Mouse (Mus musculus) neural tube, embryonic 13.5 days (tissue): ENCODE results near the gene Gm47959. TPM values are rescaled to one million over a fixed set of nuclear protein-coding genes. Genes with fewer than 3 reads are reported as not detected.
"Not testable (repeated sequence)": the region's sequence is repeated elsewhere in the genome, so short reads cannot be mapped to it uniquely, and the experiment has no call there.

Experiments used
- ATAC-seq: fragments of 200-750 bp; cut with Nextera tagmentation; 2 replicates; pipeline ENCODE4 v1.8.0; 2017; ENCODE audit warnings: low read depth, mild to moderate bottlenecking, moderate TSS enrichment, moderate library complexity
- H3K27ac ChIP-seq: fragments of 300-500 bp; sonication (generic); replicated peaks from 2 replicates; pipeline ENCODE4 v1.5.1; 2015; ENCODE audit warnings: moderate library complexity, mild to moderate bottlenecking, inconsistent platforms
- H3K27me3 ChIP-seq: fragments of 300-500 bp; sonication (generic); 2 replicates; pipeline ENCODE4 v1.6.1; 2015; ENCODE audit warnings: mild to moderate bottlenecking, inconsistent platforms
- H3K36me3 ChIP-seq: fragments of 300-500 bp; sonication (generic); 2 replicates; pipeline ENCODE4 v1.6.1; 2015; ENCODE audit warnings: mild to moderate bottlenecking, inconsistent platforms
- H3K4me1 ChIP-seq: fragments of 300-500 bp; sonication (generic); replicated peaks from 2 replicates; pipeline ENCODE4 v1.6.1; 2015; ENCODE audit warnings: inconsistent platforms
- H3K4me2 ChIP-seq: fragments of 300-500 bp; sonication (generic); 2 replicates; pipeline ENCODE4 v1.6.1; 2015; ENCODE audit warnings: inconsistent platforms, mild to moderate bottlenecking, moderate library complexity
- H3K4me3 ChIP-seq: fragments of 300-500 bp; sonication (generic); 2 replicates; pipeline ENCODE4 v1.5.1; 2015; ENCODE audit warnings: mild to moderate bottlenecking, inconsistent platforms
- H3K9ac ChIP-seq: fragments of 300-500 bp; sonication (generic); 2 replicates; pipeline ENCODE4 v1.6.1; 2015; ENCODE audit warnings: moderate library complexity, mild to moderate bottlenecking, inconsistent platforms
- H3K9me3 ChIP-seq: fragments of 300-500 bp; sonication (generic); 2 replicates; pipeline ENCODE4 v1.6.1; 2016; ENCODE audit warnings: inconsistent platforms
- WGBS: fragments of 180-500 bp; shearing (Covaris S2); methylation state at CpG from one replicate; pipeline ENCODE4 v1.1.7; 2015; 5-methylcytosine and 5-hydroxymethylcytosine counted together
- polyA plus RNA-seq: library from polyadenylated mRNA; unstranded; fragments of >200 nt; fragmentation: Nextera tagmentation; extraction: Ambion mirVana; gene quantifications from 2 replicates; pipeline ENCODE4 v1.2.1, GENCODE M21; 2015

The Gm47959 gene
- not detected in 2 replicates for polyA plus RNA-seq

DNA sequence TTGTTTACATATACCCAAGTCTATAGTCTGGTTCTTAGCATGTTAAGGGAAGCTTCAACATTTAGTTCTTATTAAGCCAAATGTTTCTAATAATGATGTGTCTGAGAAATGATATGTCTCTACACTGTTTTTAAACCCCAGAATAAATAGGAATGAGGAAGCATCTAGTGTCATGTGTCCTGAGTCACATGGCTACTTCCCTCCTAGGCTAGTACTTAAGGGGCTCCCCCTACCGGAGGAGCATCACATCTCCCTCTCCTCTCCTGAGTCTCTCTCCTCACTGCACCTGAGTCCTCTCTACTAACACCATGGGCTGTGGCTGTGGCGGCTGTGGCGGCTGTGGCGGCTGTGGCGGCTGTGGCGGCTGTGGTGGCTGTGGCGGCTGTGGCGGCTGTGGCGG, at the start of gene Gm47959:
Gene Gm47959 (plus strand): TSS at position 243 of the 400 bp plus-strand sequence.
- not testable (repeated sequence) for H3K9ac ChIP-seq, ATAC-seq, H3K27me3 ChIP-seq, H3K9me3 ChIP-seq, H3K4me3 ChIP-seq, H3K4me1 ChIP-seq, H3K36me3 ChIP-seq, H3K27ac ChIP-seq, H3K4me2 ChIP-seq
- 98% methylated on average over 9 of the region's 9 CpGs for WGBS

DNA sequence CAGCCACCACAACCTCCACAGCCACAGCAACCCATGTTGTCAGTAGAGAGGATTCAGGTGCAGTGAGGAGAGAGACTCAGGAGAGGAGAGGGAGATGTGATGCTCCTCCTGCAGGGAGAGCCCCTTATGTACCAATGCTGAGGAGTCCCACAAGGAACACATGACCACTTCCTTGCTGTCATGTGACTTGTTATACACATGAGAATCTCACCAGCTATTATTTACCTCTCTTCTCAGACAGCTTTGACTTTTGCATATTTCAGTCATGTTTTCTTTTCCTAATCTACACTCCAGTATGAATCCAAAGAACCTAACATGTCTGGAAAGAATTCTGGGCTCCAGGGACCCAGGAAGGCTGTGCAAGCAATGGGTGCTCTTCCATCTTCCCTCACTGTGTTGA, 44.4 kb upstream of the Gm47959 start, which contains the start of gene Gm7544:
Gene Gm7544 (minus strand): TSS at position 101 of the 400 bp plus-strand sequence.
- not testable (repeated sequence) for H3K4me2 ChIP-seq, H3K27ac ChIP-seq, H3K36me3 ChIP-seq, H3K9ac ChIP-seq, H3K9me3 ChIP-seq, H3K4me1 ChIP-seq, H3K27me3 ChIP-seq, ATAC-seq, H3K4me3 ChIP-seq

DNA sequence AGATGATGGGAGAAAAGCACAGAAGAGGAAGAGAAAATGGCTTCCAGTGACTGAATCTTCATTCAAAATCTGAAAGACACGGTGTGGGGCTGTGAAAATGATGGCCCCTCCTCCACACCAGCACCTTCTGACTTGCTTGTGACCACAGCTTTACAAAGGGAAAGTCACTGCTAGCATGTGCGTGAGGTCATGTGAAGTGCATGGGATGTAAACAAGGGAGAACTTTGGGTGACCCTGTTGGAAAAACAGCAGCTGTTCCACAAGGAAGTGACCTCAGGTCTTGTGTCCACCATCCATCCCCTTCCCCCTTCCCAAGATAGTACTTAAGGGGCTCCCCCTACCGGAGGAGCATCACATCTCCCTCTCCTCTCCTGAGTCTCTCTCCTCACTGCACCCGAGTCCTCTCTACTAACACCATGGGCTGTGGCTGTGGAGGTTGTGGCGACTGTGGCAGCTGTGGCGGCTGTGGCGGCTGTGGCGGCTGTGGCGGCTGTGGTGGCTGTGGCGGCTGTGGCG, 40.4 kb upstream of the Gm47959 start, which contains the start of gene Gm47955:
Gene Gm47955 (plus strand): TSS at position 417 of the 516 bp plus-strand sequence.
- WGBS, result 93% methylated on average over 11 of the region's 11 CpGs
- Histone ChIP-seq H3K4me1 (no peaks in the 10 kb centered on the region), H3K9ac (no peak within 1 kb of the TSS), H3K9me3 (no peaks in the 10 kb centered on the region), H3K36me3 (no peaks in the 10 kb centered on the region), H3K27ac (no peak within 1 kb of the TSS), H3K4me3 (no peak within 1 kb of the TSS), H3K4me2 (no peak within 1 kb of the TSS), H3K27me3 (no peaks in the 10 kb centered on the region)
- ATAC-seq, result no peak

DNA sequence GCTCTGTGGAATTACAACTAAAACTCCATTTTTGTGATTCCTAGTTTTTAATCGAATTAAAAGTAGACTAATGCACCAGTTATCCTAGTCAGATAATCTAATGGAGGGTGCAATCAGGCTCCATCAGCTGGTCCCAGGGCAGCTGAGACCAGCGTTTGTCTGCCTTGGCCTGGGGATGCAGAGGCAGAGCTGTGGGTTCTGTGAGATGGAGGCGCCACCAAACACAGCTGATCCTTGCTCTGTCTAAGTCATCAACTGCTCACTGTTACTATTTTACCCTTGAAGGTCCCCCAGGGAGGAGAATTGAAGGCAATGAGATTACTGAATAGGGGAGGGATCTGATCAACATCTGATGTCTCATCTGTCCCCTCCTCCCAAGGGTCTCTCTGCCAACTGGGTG, 33.9 kb upstream of the Gm47959 start:
- peak; percentile 56; the same call in 1 of the 2 replicates for ATAC-seq
- no peaks in the 10 kb centered on the region for H3K9me3 ChIP-seq
- H3K27me3 ChIP-seq, result no peaks in the 10 kb centered on the region
- no peak overlapping the region for H3K4me2 ChIP-seq
- no peak overlapping the region for H3K27ac ChIP-seq
- H3K4me1 ChIP-seq, result no peaks in the 10 kb centered on the region
- 47% methylated on average over 3 of the region's 3 CpGs for WGBS
- H3K9ac ChIP-seq, result no peak overlapping the region
- H3K36me3 ChIP-seq, result no peaks in the 10 kb centered on the region
- no peak overlapping the region for H3K4me3 ChIP-seq

DNA sequence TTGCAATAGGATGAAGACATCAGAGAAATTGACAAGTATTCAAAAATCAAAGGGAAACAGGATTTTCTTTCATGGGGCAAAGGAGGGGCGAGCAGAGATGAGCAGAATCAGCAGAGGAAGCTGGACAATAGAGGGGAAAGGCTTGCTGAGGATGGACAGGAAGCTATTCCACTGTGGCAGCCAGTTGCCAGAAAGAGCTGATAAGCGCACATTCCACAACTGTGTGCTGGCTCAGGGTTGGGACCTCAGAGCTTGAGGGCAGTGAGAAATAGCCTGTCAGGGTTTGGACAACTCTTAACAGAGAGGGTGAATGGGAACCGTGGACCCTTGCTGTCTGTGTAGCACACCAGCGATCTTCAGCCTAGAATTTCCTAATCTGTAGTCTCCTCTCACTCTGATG, 28.3 kb upstream of the Gm47959 start:
- no peak overlapping the region for H3K4me2 ChIP-seq
- H3K27me3 ChIP-seq, result no peaks in the 10 kb centered on the region
- H3K4me3 ChIP-seq, result no peak overlapping the region
- 72% methylated on average over 4 of the region's 4 CpGs for WGBS
- ATAC-seq, result no peak
- no peaks in the 10 kb centered on the region for H3K36me3 ChIP-seq
- no peak overlapping the region for H3K27ac ChIP-seq
- no peaks in the 10 kb centered on the region for H3K4me1 ChIP-seq
- no peak overlapping the region for H3K9ac ChIP-seq
- no peaks in the 10 kb centered on the region for H3K9me3 ChIP-seq

DNA sequence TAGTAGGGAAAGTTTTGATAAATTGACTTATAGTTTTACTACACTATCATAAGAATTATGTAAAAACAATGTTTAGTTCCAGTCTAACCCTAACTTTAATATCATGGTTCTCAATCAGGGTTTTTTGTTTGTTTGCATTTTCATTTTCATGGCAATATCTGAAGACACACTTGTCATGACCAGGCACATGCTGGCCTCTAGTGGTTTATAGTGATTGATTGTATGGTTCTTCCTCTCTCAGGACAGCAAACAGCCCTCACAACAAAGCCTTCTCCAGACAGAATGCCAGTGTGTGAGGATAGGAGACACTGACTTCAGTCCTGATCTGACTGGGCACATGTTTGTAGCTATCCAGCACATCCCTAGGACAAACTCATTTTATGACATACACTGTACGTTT, 27.1 kb upstream of the Gm47959 start:
- Histone ChIP-seq H3K4me1 (no peaks in the 10 kb centered on the region), H3K4me3 (no peak overlapping the region), H3K4me2 (no peak overlapping the region), H3K9ac (no peak overlapping the region), H3K27me3 (no peaks in the 10 kb centered on the region), H3K27ac (0 out of 2 replicates have a peak overlapping the region, but pooled peaks have one; percentile 14), H3K9me3 (no peaks in the 10 kb centered on the region), H3K36me3 (no peaks in the 10 kb centered on the region)
- WGBS, result 82% methylated on average over 1 of the region's 1 CpGs
- ATAC-seq, result no peak

DNA sequence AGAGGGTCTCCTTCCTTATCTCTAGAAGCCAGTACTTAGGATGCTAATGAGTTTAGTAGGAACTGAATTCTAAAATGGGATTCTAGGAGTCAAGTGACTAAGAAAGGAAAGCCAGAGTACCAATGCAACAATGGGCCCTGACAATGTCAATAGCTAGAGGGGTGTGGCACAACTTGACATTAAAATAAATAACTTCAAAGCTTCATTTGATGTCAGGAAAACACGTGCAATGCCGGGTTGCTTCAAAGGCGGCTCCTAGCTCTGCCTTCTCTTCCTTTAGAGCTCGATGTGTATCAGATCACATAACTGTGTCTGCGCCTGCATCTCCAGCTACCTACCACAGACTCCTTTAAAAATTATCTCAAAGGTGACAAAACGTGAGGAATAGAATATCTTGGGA, 26.4 kb upstream of the Gm47959 start:
- H3K4me3 ChIP-seq, result no peak overlapping the region
- H3K4me1 ChIP-seq, result no peaks in the 10 kb centered on the region
- H3K36me3 ChIP-seq, result no peaks in the 10 kb centered on the region
- H3K27ac ChIP-seq, result no peak overlapping the region
- no peak for ATAC-seq
- no peaks in the 10 kb centered on the region for H3K9me3 ChIP-seq
- WGBS, result 80% methylated on average over 6 of the region's 6 CpGs
- no peak overlapping the region for H3K4me2 ChIP-seq
- H3K27me3 ChIP-seq, result no peaks in the 10 kb centered on the region
- H3K9ac ChIP-seq, result no peak overlapping the region

DNA sequence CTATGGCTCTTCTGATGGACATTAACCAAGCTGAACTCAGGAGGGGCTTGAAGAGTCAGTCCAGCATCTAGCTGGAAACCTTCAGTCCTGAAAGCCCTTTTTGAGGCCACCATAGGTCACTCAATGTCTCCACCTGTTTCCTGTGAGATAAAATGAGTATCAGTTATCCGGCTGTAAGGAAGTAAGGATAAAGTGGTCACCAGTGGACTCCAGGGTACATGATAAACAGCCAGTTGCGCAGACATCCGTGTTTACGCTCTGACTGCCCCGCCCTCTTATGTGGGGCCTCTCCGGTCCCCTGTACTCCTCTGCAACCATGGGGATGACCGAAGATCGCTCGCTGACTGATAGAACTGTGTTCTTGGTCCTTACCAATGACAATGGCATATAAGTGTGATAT, 26.0 kb upstream of the Gm47959 start:
- 93% methylated on average over 9 of the region's 9 CpGs for WGBS
- Histone ChIP-seq H3K4me1 (no peaks in the 10 kb centered on the region), H3K36me3 (no peaks in the 10 kb centered on the region), H3K4me2 (no peak overlapping the region), H3K4me3 (no peak overlapping the region), H3K9me3 (no peaks in the 10 kb centered on the region), H3K27me3 (no peaks in the 10 kb centered on the region), H3K9ac (no peak overlapping the region), H3K27ac (no peak overlapping the region)
- no peak for ATAC-seq

DNA sequence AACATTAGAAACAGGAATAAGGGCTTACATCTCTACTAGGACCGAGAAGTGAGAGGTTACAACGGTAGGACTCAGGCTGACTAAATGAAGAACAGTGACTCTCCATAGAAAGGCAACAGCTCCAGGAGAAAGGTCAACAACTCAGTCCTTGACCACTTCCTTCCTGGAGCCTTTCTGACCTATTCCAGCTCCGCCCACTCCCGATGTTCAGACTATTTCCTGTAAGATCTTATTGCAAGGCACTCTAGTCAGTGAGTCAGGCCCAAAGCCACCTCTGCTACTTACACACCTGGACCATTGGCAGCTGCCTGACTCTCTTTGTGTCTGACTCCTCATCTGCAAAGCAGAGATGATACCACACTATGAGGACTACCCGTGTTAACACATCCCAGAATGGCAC, 24.6 kb upstream of the Gm47959 start:
- no peak overlapping the region for H3K9ac ChIP-seq
- WGBS, result 87% methylated on average over 5 of the region's 5 CpGs

DNA sequence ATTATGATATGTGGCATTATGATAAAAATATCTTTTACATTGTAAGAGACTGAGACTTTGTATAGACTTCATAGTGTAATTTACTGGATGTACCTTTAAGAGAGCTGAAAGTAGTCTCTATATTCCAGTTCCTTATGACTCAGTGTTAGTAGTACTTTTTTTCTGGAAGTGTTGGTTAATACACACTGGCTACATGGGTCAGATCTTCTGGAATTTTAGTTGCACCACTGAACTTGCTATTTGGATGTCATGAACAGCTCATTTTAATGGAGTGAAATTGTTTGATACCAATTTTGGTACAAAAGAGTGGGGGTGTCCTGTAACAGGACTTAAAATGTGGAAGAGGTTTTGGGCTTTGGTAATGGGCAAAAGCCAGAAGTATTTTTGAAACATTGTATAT, 22.5 kb upstream of the Gm47959 start:
- no peaks in the 10 kb centered on the region for H3K36me3 ChIP-seq
- no peak overlapping the region for H3K4me2 ChIP-seq
- no peaks in the 10 kb centered on the region for H3K27me3 ChIP-seq
- no peak overlapping the region for H3K4me3 ChIP-seq
- no peak overlapping the region for H3K27ac ChIP-seq
- ATAC-seq, result no peak
- no peaks in the 10 kb centered on the region for H3K4me1 ChIP-seq
- H3K9me3 ChIP-seq, result no peaks in the 10 kb centered on the region
- H3K9ac ChIP-seq, result no peak overlapping the region

More for the DNA sequence above, 24.6 kb upstream of the Gm47959 start:
- Histone ChIP-seq H3K9me3 (no peaks in the 10 kb centered on the region), H3K4me1 (no peaks in the 10 kb centered on the region), H3K27ac (no peak overlapping the region), H3K4me2 (no peak overlapping the region), H3K36me3 (no peaks in the 10 kb centered on the region), H3K27me3 (no peaks in the 10 kb centered on the region), H3K4me3 (no peak overlapping the region)
- no peak for ATAC-seq

DNA sequence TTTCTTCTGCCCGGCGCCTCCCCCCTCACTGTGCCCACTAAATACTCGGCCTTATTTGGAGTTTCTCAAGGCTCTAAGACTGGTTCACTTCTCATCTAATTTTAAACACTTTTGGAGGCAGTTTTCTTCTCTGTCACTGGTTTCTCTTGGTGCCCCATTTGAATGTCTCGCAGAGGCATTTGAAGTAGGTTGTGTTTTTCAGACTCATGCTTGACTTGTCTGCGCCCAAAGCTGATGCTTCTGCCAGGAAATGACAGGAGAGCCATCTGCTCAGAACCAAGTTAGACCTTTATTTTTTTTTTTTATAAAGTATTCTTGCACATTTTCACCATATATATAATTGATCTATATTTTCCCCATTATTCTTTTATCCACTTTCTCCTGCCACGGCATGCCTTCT, 13.6 kb upstream of the Gm47959 start:
- Histone ChIP-seq H3K9ac (no peak overlapping the region), H3K36me3 (no peaks in the 10 kb centered on the region), H3K27ac (no peak overlapping the region), H3K27me3 (no peaks in the 10 kb centered on the region), H3K9me3 (peaks cover 8% of the 10 kb centered on the region; the same call in 1 of the 2 replicates), H3K4me2 (no peak overlapping the region), H3K4me3 (no peak overlapping the region), H3K4me1 (no peaks in the 10 kb centered on the region)
- no peak for ATAC-seq
- WGBS, result 97% methylated on average over 6 of the region's 6 CpGs

DNA sequence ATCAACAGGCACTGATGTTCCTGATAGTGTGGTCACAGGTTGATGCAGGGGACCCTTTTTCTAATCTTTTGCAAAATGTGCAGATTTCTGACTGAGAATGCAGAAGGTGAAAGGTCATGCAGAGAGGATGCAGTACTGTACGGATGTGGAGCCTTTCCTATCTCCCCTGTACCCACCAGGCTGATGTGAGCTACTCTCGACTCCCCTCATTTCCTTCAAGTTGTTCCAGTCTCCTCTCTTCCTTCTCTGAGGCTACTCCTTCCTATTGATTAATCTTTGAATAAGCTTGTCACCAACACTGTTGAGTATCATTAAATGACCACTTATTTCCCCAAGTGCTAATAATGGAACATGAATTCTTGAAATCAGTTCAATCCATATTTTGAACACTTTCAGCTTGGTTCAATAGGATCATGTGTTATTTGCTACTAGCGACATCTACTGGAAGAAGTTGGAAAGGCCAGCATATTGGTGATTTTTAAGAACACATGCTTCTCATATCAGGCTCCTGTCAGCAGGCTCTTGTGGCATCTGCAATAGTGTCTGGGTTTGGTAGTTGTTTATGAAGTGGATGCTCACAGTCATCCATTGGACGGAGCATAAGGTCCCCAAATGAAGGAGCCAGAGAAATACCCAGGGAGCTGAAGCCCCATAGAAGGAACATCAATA, 12.7 kb upstream of the Gm47959 start:
- Histone ChIP-seq H3K27ac (no peak overlapping the region), H3K9me3 (peaks cover 8% of the 10 kb centered on the region; the same call in 1 of the 2 replicates), H3K4me1 (no peaks in the 10 kb centered on the region), H3K4me2 (no peak overlapping the region), H3K9ac (no peak overlapping the region), H3K4me3 (no peak overlapping the region), H3K36me3 (no peaks in the 10 kb centered on the region), H3K27me3 (no peaks in the 10 kb centered on the region)
- WGBS, result 34% methylated on average over 4 of the region's 4 CpGs
- 0 out of 2 replicates have a peak, but pooled peaks have one; percentile 47 for ATAC-seq

DNA sequence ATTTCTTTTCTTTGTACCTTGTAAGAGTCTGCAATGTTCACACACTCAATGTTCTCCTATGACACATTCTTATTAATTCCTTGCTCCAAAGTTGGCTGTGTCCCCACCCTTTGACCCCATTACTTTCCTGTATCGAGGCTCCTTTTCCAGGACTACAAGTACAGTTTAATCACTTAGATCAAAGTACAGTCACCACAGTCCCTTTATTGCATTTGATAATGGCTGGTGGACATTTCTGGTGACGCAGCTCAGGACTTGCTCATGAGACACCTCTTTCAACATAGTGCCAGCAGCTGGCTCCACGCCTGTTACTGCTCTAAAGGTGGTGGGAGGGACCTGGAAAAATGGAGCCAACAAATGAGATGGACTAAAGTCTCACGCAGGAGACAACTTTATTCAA, 9.3 kb upstream of the Gm47959 start:
- no peaks in the 10 kb centered on the region for H3K27me3 ChIP-seq
- no peak overlapping the region for H3K27ac ChIP-seq
- no peak overlapping the region for H3K9ac ChIP-seq
- no peak for ATAC-seq
- whole genome bisulfite sequencing, result 63% methylated on average over 4 of the region's 4 CpGs
- H3K4me2 ChIP-seq, result no peak overlapping the region
- H3K4me3 ChIP-seq, result no peak overlapping the region
- H3K4me1 ChIP-seq, result no peaks in the 10 kb centered on the region
- H3K36me3 ChIP-seq, result no peaks in the 10 kb centered on the region
- no peaks in the 10 kb centered on the region for H3K9me3 ChIP-seq
